Mouse (Mus musculus) hindbrain, postnatal 0 days (tissue): ENCODE measurements around the gene Tmco1. TPM values are rescaled to one million over a fixed set of nuclear protein-coding genes. Genes with fewer than 3 reads are reported as not detected.

Source experiments
- ATAC-seq: fragments of 200-750 bp; cut with Nextera tagmentation; 2 replicates; pipeline ENCODE4 v1.8.0; 2017; ENCODE audit warnings: mild to moderate bottlenecking, moderate TSS enrichment, moderate library complexity
- DNase-seq: peaks from one replicate; pipeline ENCODE4 v3.0.0-alpha.2; 2015; ENCODE audit warnings: low spot score
- H3K27ac ChIP-seq: fragments of 300-500 bp; sonication (generic); 2 replicates; pipeline ENCODE4 v1.5.1; 2014; ENCODE audit warnings: mild to moderate bottlenecking
- H3K27me3 ChIP-seq: fragments of 300-500 bp; sonication (generic); 2 replicates; pipeline ENCODE4 v1.6.1; 2014; ENCODE audit warnings: low read length, mixed read lengths; ENCODE audit not compliant: insufficient read depth
- H3K36me3 ChIP-seq: fragments of 300-500 bp; sonication (generic); 2 replicates; pipeline ENCODE4 v1.6.1; 2014; ENCODE audit warnings: low read length, mixed read lengths; ENCODE audit not compliant: insufficient read depth
- H3K4me1 ChIP-seq: fragments of 300-500 bp; sonication (generic); 2 replicates; pipeline ENCODE4 v1.6.1; 2014; ENCODE audit warnings: antibody characterized with exemption, low read length, mixed read lengths; ENCODE audit not compliant: insufficient read depth
- H3K4me2 ChIP-seq: fragments of 300-500 bp; sonication (generic); 2 replicates; pipeline ENCODE4 v1.6.1; 2014; ENCODE audit warnings: low read depth, mild to moderate bottlenecking, low read length, moderate library complexity, mixed read lengths
- H3K4me3 ChIP-seq: fragments of 300-500 bp; sonication (generic); 2 replicates; pipeline ENCODE4 v1.5.1; 2014; ENCODE audit warnings: low read length
- H3K9ac ChIP-seq: fragments of 300-500 bp; sonication (generic); replicated peaks from 2 replicates; pipeline ENCODE4 v1.6.1; 2014; ENCODE audit warnings: mild to moderate bottlenecking, low read length, moderate library complexity, mixed read lengths
- H3K9me3 ChIP-seq: fragments of 300-500 bp; sonication (generic); 2 replicates; pipeline ENCODE4 v1.6.1; 2016; ENCODE audit warnings: low read length, mixed read lengths
- CTCF ChIP-seq: IDR thresholded peaks from 2 replicates; pipeline ENCODE4 v1.5.1; 2016; ENCODE audit warnings: antibody characterized with exemption, control low read depth, low read depth
- WGBS: fragments of 180-500 bp; shearing (Covaris S2); extraction: QIAGEN DNeasy Blood & Tissue Kit; methylation state at CpG from one replicate; pipeline ENCODE4 v1.1.7; 2014; 5-methylcytosine and 5-hydroxymethylcytosine counted together
- polyA plus RNA-seq: library from polyadenylated mRNA; unstranded; fragments of >200 nt; fragmentation: Nextera tagmentation; extraction: Ambion mirVana; gene quantifications from 2 replicates; pipeline ENCODE4 v1.2.1, GENCODE M21; 2015
- total RNA-seq: library from RNA; depleted of rRNA; stranded (reverse); fragments of >200 nt; gene quantifications from 2 replicates; pipeline ENCODE4 v1.2.3, GENCODE M21; 2014

Tmco1 gene
- total and polyA plus RNA-seq, 2 experiments from 2014 or later, result 63.2 to 70.4 TPM

- no peaks in the 10 kb centered on the region for H3K9me3 ChIP-seq
- H3K36me3 ChIP-seq, result no peaks in the 10 kb centered on the region
- ATAC-seq, result no peak
- no peak for DNase-seq
- H3K9ac ChIP-seq, result no peak overlapping the region
- TF ChIP-seq CTCF, result no peak
- no peak overlapping the region for H3K4me2 ChIP-seq
- H3K4me3 ChIP-seq, result no peak overlapping the region
- H3K4me1 ChIP-seq, result peaks cover 19% of the 10 kb centered on the region
- no peaks in the 10 kb centered on the region for H3K27me3 ChIP-seq
- H3K27ac ChIP-seq, result no peak overlapping the region
- 87% methylated on average over 9 of the region's 9 CpGs for WGBS
These were observed 39.7 kb upstream of the Tmco1 start for GRCm38 (mm10) chr1:167268360-167269063.

- Histone ChIP-seq H3K4me2 (peak overlapping the region; percentile 52; the same call in 1 of the 2 replicates), H3K9me3 (no peaks in the 10 kb centered on the region), H3K4me1 (peaks cover 19% of the 10 kb centered on the region), H3K4me3 (no peak overlapping the region), H3K9ac (no peak overlapping the region), H3K27me3 (no peaks in the 10 kb centered on the region), H3K27ac (peak overlapping the region; percentile 64; the same call in 1 of the 2 replicates), H3K36me3 (no peaks in the 10 kb centered on the region)
- no peak for DNase-seq
- peak; percentile 13; the same call in 1 of the 2 replicates for ATAC-seq
- TF ChIP-seq CTCF, result no peak
- WGBS, result 34% methylated on average over 14 of the region's 14 CpGs
These were observed 38.8 kb upstream of the Tmco1 start for GRCm38 (mm10) chr1:167269350-167269811.

DNA sequence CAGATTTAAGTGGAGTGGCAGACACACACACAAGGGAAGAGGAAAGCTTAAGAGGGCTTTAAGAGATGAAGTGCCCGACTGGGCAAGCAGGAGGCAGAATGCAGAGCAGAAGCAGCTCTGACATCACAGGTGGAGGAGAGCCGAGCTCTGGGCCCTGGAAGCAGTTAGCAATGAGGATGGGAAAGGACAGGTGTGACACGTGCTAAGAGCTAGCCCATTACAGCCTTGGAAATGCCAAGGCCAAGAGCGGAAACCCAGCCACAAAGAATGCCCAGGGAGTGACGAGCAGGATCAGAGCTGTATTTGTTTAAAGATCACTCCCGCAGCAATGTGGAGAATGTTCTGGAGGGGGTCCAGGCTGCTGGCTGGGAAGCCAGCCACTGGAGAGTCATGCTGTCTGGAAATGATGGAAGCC is 38.3 kb upstream of the Tmco1 start:
- ATAC-seq, result peak; percentile 66
- Histone ChIP-seq H3K9ac (0 out of 2 replicates have a peak overlapping the region, but pooled peaks have one; percentile 13), H3K4me2 (peak overlapping the region; percentile 52), H3K4me1 (peaks cover 19% of the 10 kb centered on the region), H3K27ac (peak overlapping the region; percentile 64), H3K4me3 (0 out of 2 replicates have a peak overlapping the region, but pooled peaks have one; percentile 11), H3K27me3 (no peaks in the 10 kb centered on the region), H3K9me3 (no peaks in the 10 kb centered on the region), H3K36me3 (no peaks in the 10 kb centered on the region)
- 6% methylated on average over 6 of the region's 6 CpGs for WGBS
- no peak for TF ChIP-seq CTCF
- peak; percentile 76 for DNase-seq

DNA sequence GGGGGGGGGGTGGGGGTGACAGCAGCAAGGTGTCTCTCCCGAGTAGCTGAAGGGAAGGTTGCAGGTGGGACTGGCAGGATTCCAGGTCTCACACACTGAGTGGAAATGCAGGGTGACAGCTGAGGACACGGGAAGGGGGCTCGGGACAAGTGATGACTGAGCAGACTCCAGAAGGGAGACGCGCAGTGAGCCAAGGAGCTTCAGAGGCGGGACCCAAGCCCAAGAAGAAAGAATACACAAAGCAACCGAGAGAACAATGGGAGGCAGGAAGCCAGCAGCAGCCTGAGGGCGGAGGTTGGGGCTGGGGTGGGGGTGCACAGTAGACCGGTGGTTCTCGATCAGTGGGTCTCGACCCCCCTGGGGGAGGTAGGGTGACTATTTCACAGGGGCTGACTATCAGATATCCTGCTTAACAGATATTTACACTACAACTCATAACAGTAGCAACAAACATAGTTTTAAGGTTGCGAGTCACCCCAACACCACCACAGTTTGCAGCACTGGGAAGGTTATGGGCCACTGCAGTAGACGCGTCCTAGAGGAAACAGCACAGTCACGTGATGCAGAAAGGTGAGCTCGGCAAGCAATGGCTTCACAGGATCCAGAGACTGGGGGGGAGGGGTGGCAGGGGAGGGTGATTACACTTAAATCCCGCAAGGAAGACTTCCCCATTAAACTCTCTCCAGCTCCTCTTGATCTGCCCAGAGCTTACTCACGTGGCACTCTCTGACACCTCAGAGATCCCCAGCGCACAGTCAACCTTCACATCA is 37.7 kb upstream of the Tmco1 start:
- peak overlapping the region; percentile 64 for H3K27ac ChIP-seq
- 8% methylated on average over 19 of the region's 19 CpGs for WGBS
- no peak for TF ChIP-seq CTCF
- H3K36me3 ChIP-seq, result no peaks in the 10 kb centered on the region
- H3K4me3 ChIP-seq, result peak overlapping the region; percentile 11; the same call in 1 of the 2 replicates
- H3K4me2 ChIP-seq, result peak overlapping the region; percentile 52
- no peaks in the 10 kb centered on the region for H3K9me3 ChIP-seq
- ATAC-seq (peak; percentile 64), DNase-seq (peak; percentile 62)
- H3K4me1 ChIP-seq, result peaks cover 19% of the 10 kb centered on the region
- H3K27me3 ChIP-seq, result no peaks in the 10 kb centered on the region
- 0 out of 2 replicates have a peak overlapping the region, but pooled peaks have one; percentile 13 for H3K9ac ChIP-seq

DNA sequence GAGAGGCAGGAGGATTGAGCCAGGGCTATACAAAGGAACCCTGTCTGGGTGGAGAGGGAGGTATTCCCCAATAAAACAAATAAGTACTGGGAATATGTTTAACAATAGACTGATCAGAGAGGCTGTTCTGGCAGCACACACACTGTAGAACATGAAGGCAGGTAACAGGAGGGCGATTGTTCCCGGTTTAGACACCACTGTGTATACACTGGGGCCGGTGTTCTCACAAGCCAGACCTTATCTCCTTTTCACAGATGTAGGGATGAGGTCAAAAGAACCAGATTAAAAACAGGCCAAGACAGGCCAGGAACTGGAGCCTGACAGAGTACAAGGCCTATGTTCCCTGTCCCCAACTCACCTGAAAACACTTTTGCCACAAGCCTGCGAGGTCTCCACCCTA is 36.9 kb upstream of the Tmco1 start:
- no peak for DNase-seq
- peaks cover 19% of the 10 kb centered on the region for H3K4me1 ChIP-seq
- H3K4me2 ChIP-seq, result no peak overlapping the region
- H3K4me3 ChIP-seq, result no peak overlapping the region
- no peaks in the 10 kb centered on the region for H3K27me3 ChIP-seq
- no peak overlapping the region for H3K9ac ChIP-seq
- 54% methylated on average over 4 of the region's 4 CpGs for WGBS
- no peaks in the 10 kb centered on the region for H3K9me3 ChIP-seq
- no peaks in the 10 kb centered on the region for H3K36me3 ChIP-seq
- no peak for TF ChIP-seq CTCF
- ATAC-seq, result no peak
- no peak overlapping the region for H3K27ac ChIP-seq

GRCm38 (mm10) chr1:167271841-167272240 is 36.3 kb upstream of the Tmco1 start:
- no peak overlapping the region for H3K4me2 ChIP-seq
- H3K9me3 ChIP-seq, result no peaks in the 10 kb centered on the region
- H3K27me3 ChIP-seq, result no peaks in the 10 kb centered on the region
- TF ChIP-seq CTCF, result no peak
- WGBS, result 57% methylated on average over 8 of the region's 8 CpGs
- H3K4me1 ChIP-seq, result peaks cover 19% of the 10 kb centered on the region
- ATAC-seq (no peak), DNase-seq (no peak)
- H3K9ac ChIP-seq, result no peak overlapping the region
- H3K27ac ChIP-seq, result no peak overlapping the region
- no peaks in the 10 kb centered on the region for H3K36me3 ChIP-seq
- no peak overlapping the region for H3K4me3 ChIP-seq
